Mouse (Mus musculus): Measurements from ENCODE around the gene Sema3b.

- TF ChIP-seq CTCF (IDR thresholded peaks at IDR 0.05; ENCODE audit: low read depth) (no peak), EP300 (IDR thresholded peaks at IDR 0.05; ENCODE audit: low read depth) (no peak)
These were observed 2.4 kb downstream of the Sema3b start for GRCm38 (mm10) chr9:107606591-107606990.
